Mouse (Mus musculus) R1 (cell line): Measurements from ENCODE around the gene Arl14.
"Not testable (repeated sequence)": the region's sequence is repeated elsewhere in the genome, so short reads cannot be mapped to it uniquely, and the experiment has no call there.

Source experiments
- DNase-seq: peaks from one replicate; pipeline ENCODE4 v3.0.0-alpha.2; 2018; ENCODE audit warnings: low read depth, low spot score

Arl14 gene

GRCm38 (mm10) chr3:69213465-69213864, 8.8 kb upstream of the Arl14 start:
- no peak for DNase-seq

- no peak for DNase-seq
These were observed 7.7 kb upstream of the Arl14 start for GRCm38 (mm10) chr3:69214566-69214965.

GRCm38 (mm10) chr3:69222502-69222900, 282 bp downstream of the Arl14 start:
- no peak for DNase-seq

DNA sequence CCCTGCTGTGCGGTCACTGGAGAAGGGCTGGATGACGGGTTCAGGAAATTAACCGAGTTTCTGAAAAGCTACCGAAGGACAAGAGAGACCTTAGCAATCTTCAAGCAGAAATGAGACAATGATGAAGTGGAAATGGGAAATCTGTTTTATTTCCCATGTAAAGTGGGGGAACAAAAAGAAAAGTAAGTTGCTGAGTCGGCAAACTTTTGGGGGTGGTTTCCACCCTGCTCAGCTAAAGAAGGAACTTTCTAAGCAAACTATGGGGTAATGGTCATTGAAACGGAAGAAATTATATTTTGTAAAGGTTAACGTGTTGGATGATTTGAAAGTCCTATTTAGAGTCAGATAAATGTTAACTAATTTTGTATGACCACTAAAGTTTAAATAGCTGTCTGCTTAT, 768 bp downstream of the Arl14 start:
- no peak for DNase-seq

DNA sequence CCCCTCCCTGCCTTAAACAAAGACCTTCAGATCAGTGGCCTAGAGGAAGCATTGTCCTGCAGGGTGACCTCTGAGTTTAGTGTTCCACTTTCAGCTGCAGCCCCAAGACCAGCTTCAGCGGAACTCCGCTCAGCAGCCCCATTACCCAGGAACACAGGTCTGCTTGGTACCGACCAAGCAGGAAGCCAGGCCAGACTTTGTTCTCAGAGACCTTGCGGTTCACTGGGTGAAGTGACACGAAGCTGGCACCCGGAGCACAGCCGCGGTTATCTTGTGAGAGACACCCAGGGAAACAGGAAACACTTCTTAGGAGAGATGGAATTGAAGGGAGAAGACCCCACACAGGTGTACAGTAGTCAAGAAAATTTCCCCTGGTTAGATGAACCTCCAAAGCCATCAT, 1.4 kb downstream of the Arl14 start:
- DNase-seq: no peak

GRCm38 (mm10) chr3:69225019-69225418, 2.8 kb downstream of the Arl14 start:
- DNase-seq: no peak

DNA sequence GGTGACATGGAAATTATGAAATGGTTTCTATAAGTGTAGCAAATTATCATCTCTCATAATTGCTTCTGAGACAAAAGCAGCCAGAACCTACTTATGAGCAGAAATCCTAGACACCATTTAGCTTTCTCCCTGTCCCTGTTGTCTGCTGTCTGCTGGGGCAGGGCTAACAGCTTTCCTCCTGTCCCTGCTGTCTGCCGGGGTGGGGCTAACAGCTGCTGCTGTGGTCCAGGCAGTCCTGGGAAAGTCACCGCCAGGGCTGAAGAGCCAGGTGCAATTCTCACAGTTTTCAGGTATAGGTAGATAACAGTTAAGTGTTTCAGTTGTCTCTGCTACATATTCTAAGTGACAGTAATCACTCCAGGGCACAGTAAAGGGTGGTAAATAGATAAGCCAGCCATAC, 4.3 kb downstream of the Arl14 start:
- no peak for DNase-seq

DNA sequence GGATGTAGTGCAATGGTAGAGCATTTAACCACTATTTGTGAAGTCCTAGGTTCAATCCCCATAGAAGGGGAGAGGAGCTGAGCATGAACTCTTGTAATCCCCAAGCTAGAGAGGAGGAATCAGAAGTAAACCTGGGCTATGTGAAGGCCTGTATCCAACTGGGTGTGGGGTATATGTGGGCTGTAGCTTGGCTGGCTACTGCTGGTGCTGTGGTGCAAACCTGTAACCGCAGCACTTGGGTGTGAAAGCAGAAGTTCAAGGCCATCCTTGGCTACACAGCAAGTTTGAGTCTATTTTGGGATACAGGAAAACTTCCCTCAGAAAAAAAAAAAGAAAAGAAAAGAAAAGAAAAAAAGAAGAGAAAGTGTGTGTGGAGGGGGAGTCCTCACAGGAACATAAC, 5.8 kb downstream of the Arl14 start:
- DNase-seq: no peak

DNA sequence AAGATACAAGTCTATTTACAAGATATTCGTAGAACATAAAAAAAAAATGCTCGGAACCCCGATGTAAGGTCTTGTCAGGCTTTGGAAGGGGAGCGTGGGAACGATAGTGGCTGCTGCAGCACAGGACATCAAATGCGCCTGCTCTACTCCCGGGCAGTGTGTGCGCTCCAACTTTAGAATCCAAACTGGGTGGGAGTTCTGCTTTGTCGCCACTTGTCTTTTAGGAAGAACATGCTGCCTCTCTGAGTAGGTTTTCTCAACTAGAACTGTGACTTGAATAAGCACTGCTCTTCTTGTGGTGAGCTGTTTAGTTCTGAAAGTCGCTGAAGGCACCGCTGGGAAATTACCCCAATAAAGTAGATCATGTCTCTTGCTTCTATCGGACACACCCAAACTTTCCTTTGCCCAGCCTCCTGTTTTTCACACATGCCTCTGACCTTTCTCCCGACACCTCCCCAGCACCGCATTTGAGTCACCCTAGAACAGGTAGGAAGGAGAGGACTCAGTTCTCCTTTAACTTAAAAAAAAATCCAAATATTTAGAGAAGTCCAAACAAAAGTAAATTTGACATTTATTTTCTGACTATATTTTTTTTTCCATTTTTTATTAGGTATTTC, 9.4 kb downstream of the Arl14 start:
- no peak for DNase-seq

- DNase-seq: not testable (repeated sequence)
These were observed 11.5 kb downstream of the Arl14 start for GRCm38 (mm10) chr3:69233552-69234189.

GRCm38 (mm10) chr3:69234525-69234924, 12.3 kb downstream of the Arl14 start:
- DNase-seq: peak; percentile 22

DNA sequence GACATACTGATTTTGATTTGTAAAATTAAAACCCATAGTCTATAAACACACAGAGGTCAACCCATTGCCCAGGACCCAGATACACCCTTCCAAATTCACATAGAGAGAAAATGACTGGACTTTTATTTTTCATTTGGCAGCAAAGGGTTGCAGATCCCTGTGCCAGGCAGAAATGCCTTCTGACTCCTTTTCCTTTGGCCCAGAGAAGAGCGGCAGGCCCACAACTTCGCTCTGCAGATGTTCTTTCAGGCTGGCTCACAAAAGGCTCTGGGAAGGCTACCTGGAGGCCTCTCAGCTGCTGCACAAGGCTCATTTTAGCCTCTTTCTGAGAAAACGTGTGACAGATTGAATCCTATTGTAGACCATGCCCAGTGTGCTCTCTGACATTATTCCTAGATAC, 13.6 kb downstream of the Arl14 start:
- no peak for DNase-seq

DNA sequence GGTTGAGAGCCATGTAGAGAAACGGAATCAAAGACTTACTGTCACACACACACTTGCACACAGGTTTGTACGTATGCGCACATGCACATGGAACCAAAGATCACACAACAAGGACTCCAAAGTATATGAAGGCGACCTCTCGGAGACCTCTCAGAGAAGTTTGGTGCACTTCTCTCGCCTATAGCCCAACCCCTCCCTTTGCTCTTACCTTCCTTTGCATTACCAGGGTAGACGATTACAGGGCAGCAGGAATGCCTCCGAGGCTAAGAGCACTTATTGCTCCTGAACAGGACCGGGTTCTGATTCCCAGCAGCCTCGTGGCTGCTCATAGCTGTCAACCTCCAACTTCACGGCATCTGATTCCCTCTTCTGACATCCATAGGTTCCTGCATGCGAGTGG, 14.3 kb downstream of the Arl14 start:
- DNase-seq: no peak

DNA sequence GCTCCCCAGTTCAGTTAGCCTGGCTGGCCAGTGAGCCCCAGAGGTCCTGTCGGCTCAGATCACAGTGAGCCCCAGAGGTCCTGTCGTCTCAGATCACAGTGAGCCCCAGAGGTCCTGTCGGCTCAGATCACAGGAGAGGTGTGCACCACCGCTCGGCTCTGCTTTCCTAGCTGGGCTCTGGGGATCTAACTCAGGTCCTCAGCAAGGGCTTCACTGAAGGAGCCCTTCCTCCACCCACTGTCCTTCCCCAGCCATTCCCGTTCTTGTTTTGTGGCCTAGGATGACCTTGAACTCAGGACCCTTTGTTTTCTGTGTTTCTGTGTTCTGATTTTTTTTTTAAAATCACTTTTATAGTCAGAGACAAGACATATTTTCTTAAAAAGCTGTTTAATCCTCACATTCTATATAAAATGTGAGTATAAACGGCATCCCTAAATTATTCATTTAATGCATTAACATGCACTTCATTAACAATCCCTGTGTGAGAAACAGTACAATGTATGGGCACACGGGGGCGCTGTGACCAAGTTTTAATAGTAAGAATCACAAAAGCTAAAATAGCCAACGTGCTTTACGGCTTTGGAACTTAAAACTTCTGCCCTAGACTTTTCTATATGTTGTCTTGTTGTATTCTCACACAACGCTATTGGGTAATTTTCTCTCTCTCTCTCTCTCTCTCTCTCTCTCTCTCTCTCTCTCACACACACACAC, 16.1 kb downstream of the Arl14 start:
- peak; percentile 75 for DNase-seq

- DNase-seq: no peak
These were observed 17.0 kb downstream of the Arl14 start for GRCm38 (mm10) chr3:69239246-69239645.

DNA sequence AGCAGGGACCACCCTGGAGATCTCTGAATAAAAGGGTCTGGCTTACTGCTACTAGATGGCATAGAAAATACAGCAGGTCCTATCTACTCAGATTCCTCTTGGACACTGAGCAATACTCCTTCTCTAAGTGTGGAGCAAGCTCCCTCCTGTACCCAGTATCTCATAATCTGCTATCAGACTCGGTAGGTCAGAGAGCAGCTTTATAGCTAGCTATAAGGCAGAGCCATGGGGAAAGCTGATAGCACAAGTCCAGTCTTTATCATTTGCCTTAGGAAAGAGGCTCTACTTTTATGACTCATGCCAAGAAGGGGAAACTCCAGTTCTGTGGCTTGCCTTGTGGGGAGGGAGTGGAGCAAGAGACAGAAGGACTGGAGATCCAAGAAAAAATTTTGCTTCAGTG, 18.8 kb downstream of the Arl14 start:
- DNase-seq: no peak

- DNase-seq: no peak
These were observed 31.1 kb downstream of the Arl14 start for GRCm38 (mm10) chr3:69253096-69253866.

GRCm38 (mm10) chr3:69254676-69255075, 32.5 kb downstream of the Arl14 start:
- no peak for DNase-seq

DNA sequence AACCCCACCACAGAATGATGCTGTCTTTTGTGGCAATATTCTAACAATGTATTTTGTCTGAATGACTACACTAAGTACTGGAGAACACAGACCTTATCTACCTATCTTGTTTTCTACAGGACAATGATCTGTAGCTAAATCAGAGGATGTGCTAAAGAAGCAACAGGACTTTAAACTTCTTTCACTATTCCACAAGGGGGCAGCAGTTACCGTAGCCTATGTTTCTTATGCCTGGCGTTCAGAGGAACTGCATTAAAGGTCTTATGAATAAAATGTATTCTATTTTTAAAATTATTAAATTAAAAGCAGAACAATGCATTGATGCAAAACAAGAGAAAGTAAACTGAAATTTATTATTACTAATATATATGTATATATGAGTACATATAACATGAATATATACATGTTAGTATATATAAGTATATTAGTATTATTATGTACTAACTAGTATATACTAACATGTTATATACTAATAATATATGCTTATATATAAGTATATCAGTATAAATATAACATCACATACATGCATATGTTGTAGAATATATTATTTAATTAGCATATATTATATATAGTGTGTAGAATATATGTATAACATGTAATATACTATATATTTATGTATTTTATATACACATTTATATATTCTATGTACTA, 35.0 kb downstream of the Arl14 start:
- peak; percentile 69 for DNase-seq

DNA sequence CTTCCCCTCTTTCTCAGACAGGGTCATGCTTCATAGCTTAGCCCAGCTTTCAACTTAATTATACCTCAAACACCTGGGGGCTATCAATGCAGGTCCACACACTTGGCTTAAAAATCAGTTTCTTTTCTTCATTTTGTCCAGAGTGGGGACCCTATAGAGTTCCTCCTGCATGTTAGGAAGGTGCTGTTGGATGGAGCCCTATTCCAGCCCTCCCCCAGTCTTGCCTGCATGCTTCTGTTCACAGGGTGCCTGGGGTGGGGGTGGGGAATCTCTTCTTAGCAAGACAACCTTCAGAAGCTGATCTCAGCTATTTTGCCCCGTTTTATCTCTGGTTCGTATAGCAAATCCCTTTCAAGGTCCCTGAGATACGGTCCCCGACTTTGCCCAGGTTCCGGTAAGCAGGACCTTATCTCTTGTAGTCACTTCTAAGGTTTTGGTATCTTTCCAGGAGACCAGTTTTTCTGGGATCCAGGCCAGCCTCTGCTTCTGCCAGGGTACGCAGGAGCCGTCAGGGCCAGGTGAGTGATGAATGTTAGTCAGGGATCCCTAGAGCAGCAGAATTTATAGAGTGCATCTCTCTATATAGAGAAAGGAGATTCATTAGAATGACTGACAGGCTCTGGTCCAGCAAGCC, 40.9 kb downstream of the Arl14 start:
- DNase-seq: no peak

GRCm38 (mm10) chr3:69264299-69264698, 42.1 kb downstream of the Arl14 start:
- not testable (repeated sequence) for DNase-seq
